8 mouse cellular contexts compared by ENCODE assay signal in the genomic region with DNA sequence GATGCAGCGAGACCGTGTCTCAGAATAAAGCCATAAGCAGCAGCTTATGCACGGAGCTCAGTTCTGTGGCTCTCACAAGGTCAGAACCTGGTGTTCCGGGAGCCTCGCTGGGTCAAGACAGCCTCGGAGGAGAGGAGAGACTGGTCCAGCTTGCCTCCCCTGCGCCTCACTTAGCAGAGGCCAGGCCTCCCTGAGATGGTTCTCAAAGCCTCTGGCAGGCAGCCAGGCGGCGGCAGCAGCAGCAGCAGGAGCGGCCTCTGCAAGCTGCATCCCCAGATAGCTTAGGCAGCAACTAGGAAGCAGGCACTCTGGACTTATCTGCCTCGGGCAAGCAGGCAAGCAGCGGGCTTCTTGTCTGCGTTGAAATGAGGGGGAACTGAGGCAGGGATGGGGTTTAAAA. TPM values are rescaled to one million over a fixed set of nuclear protein-coding genes. Genes with fewer than 3 reads are reported as not detected.
A peak's percentile ranks its signal among the peaks of the same experiment; 100 is the strongest.
DNase-seq lines count a peak whose midpoint lies in the region; ATAC-seq and TF ChIP-seq lines count a peak whose summit lies in the region.

No protein-coding gene starts in this region.

- peak; percentile 92 for DNase-seq in 416B (ENCODE audit: low read depth)
- peak; percentile 88 for DNase-seq in adrenal gland, postnatal 10 days
- peak; percentile 80 for DNase-seq in kidney, postnatal 0 days (ENCODE audit: low spot score)
- peak; percentile 33 for DNase-seq in thymus, postnatal 25 days

- H3K9ac ChIP-seq in embryonic facial prominence, embryonic 12.5 days, result peak overlapping the region; percentile 41
- peak overlapping the region; percentile 56 for H3K9ac ChIP-seq in heart, embryonic 12.5 days
- peak overlapping the region; percentile 27 for H3K9ac ChIP-seq in kidney, postnatal 0 days (ENCODE audit: low read depth, low read length)
- H3K9ac ChIP-seq in liver, embryonic 16.5 days (ENCODE audit: low read depth, low read length), result peak overlapping the region; percentile 66

- no peak for ATAC-seq in embryonic facial prominence, embryonic 12.5 days (ENCODE audit: insufficient number of reproducible peaks, insufficient read depth, low FRiP score, low TSS enrichment)
- peak; percentile 75 for ATAC-seq in heart, embryonic 12.5 days (ENCODE audit: insufficient number of reproducible peaks, low FRiP score)
- ATAC-seq in kidney, postnatal 0 days (replicated peaks; ENCODE audit: low FRiP score, low read depth), result no peak
- peak; percentile 77 for ATAC-seq in liver, embryonic 16.5 days (ENCODE audit: low read depth)

- H3K27me3 ChIP-seq in embryonic facial prominence, embryonic 12.5 days, result no peaks in the 10 kb centered on the region
- no peaks in the 10 kb centered on the region for H3K27me3 ChIP-seq in heart, embryonic 12.5 days (replicated peaks)
- H3K27me3 ChIP-seq in kidney, postnatal 0 days (ENCODE audit: insufficient read depth, low read length), result no peaks in the 10 kb centered on the region
- no peaks in the 10 kb centered on the region for H3K27me3 ChIP-seq in liver, embryonic 16.5 days (ENCODE audit: control insufficient read depth, insufficient read depth, low read depth, low read length)

- WGBS in embryonic facial prominence, embryonic 12.5 days, result 10% methylated on average over 13 of the region's 13 CpGs
- WGBS in heart, embryonic 12.5 days, result 11% methylated on average over 13 of the region's 13 CpGs
- 17% methylated on average over 13 of the region's 13 CpGs for WGBS in kidney, postnatal 0 days
- 9% methylated on average over 13 of the region's 13 CpGs for WGBS in liver, embryonic 16.5 days (ENCODE audit: insufficient replicate concordance)
- 8% methylated on average over 13 of the region's 13 CpGs for WGBS in olfactory bulb, adult 2 months

- peaks cover 64% of the 10 kb centered on the region for H3K4me1 ChIP-seq in embryonic facial prominence, embryonic 12.5 days
- peaks cover 73% of the 10 kb centered on the region for H3K4me1 ChIP-seq in heart, embryonic 12.5 days (replicated peaks)
- peaks cover 45% of the 10 kb centered on the region for H3K4me1 ChIP-seq in kidney, postnatal 0 days (replicated peaks; ENCODE audit: insufficient read depth, low read length)
- H3K4me1 ChIP-seq in liver, embryonic 16.5 days (ENCODE audit: control insufficient read depth, low read depth, low read length), result peaks cover 80% of the 10 kb centered on the region
- H3K4me1 ChIP-seq in olfactory bulb, adult 2 months (ENCODE audit: control insufficient read depth, insufficient read depth, low read length), result peaks cover 53% of the 10 kb centered on the region

- H3K36me3 ChIP-seq in embryonic facial prominence, embryonic 12.5 days, result no peaks in the 10 kb centered on the region
- no peaks in the 10 kb centered on the region for H3K36me3 ChIP-seq in heart, embryonic 12.5 days
- no peaks in the 10 kb centered on the region for H3K36me3 ChIP-seq in kidney, postnatal 0 days (ENCODE audit: insufficient read depth, low read length)
- H3K36me3 ChIP-seq in liver, embryonic 16.5 days (ENCODE audit: control insufficient read depth, insufficient read depth), result no peaks in the 10 kb centered on the region

- H3K9me3 ChIP-seq in embryonic facial prominence, embryonic 12.5 days, result no peaks in the 10 kb centered on the region
- no peaks in the 10 kb centered on the region for H3K9me3 ChIP-seq in heart, embryonic 12.5 days (replicated peaks)
- H3K9me3 ChIP-seq in kidney, postnatal 0 days (replicated peaks; ENCODE audit: low read length), result no peaks in the 10 kb centered on the region
- H3K9me3 ChIP-seq in liver, embryonic 16.5 days (replicated peaks; ENCODE audit: control insufficient read depth, low read length), result no peaks in the 10 kb centered on the region

- TF ChIP-seq POLR2A in olfactory bulb, adult 2 months (IDR thresholded peaks at IDR 0.05; ENCODE audit: insufficient read depth, low read depth, low read length), result no peak

- peak overlapping the region; percentile 21; the same call in 1 of the 2 replicates for H3K4me2 ChIP-seq in embryonic facial prominence, embryonic 12.5 days (replicated peaks)
- H3K4me2 ChIP-seq in heart, embryonic 12.5 days, result peak overlapping the region; percentile 49
- H3K4me2 ChIP-seq in kidney, postnatal 0 days (ENCODE audit: low read length), result no peak overlapping the region
- H3K4me2 ChIP-seq in liver, embryonic 16.5 days (ENCODE audit: low read depth, low read length), result peak overlapping the region; percentile 37

- 0 out of 2 replicates have a peak overlapping the region, but pooled peaks have one; percentile 4 for H3K4me3 ChIP-seq in embryonic facial prominence, embryonic 12.5 days
- H3K4me3 ChIP-seq in heart, embryonic 12.5 days, result no peak overlapping the region
- H3K4me3 ChIP-seq in kidney, postnatal 0 days (replicated peaks; ENCODE audit: low read depth, low read length), result no peak overlapping the region
- H3K4me3 ChIP-seq in liver, embryonic 16.5 days (ENCODE audit: low read depth, low read length), result peak overlapping the region; percentile 14
- no peak overlapping the region for H3K4me3 ChIP-seq in olfactory bulb, adult 2 months (ENCODE audit: insufficient read depth, low read depth, low read length)

- TF ChIP-seq CTCF in kidney, postnatal 0 days (IDR thresholded peaks at IDR 0.05; ENCODE audit: low read depth), result peak; percentile 28; the same call in 1 of the 2 replicates
- no peak for TF ChIP-seq CTCF in olfactory bulb, adult 2 months (IDR thresholded peaks at IDR 0.05; ENCODE audit: insufficient read depth, low read depth, low read length)

- peak overlapping the region; percentile 100 for H3K27ac ChIP-seq in embryonic facial prominence, embryonic 12.5 days
- H3K27ac ChIP-seq in heart, embryonic 12.5 days (ENCODE audit: poor library complexity, severe bottlenecking), result peak overlapping the region; percentile 100
- H3K27ac ChIP-seq in kidney, postnatal 0 days, result peak overlapping the region; percentile 100
- peak overlapping the region; percentile 100 for H3K27ac ChIP-seq in liver, embryonic 16.5 days (ENCODE audit: low read length)
- H3K27ac ChIP-seq in olfactory bulb, adult 2 months (ENCODE audit: insufficient read depth, low read depth, low read length), result peak overlapping the region; percentile 84

RNA-seq across cellular contexts. Expression of a gene that starts 10.4 kb away (rescaled TPM):
- total RNA-seq in adrenal gland, postnatal 10 days (2021), result 10 to 100 TPM; 39.8 to 57.2 TPM
- polyA plus RNA-seq in embryonic facial prominence, embryonic 12.5 days (2016; fragmentation: Nextera tagmentation; extraction: Ambion mirVana), result 58.9 and 64.2 TPM in 2 replicates
- 44.7 and 48.0 TPM in 2 replicates for polyA plus RNA-seq in heart, embryonic 12.5 days (2016; fragmentation: Nextera tagmentation; extraction: Ambion mirVana)
- polyA plus RNA-seq in kidney, postnatal 0 days (2015; fragmentation: Nextera tagmentation; extraction: Ambion mirVana), result 39.6 and 41.7 TPM in 2 replicates
- polyA plus RNA-seq in liver, embryonic 16.5 days (2015; fragmentation: Nextera tagmentation; extraction: Ambion mirVana), result 20.0 and 23.6 TPM in 2 replicates
- polyA plus RNA-seq in olfactory bulb, adult 2 months (2012; ENCODE audit: insufficient read depth, insufficient read length, low replicate concordance, missing spikeins), result 440 TPM in 1 of 2 replicates, not detected in the other

Comparison
In these comparisons a context has a peak if more than half of its experiments do, and no peak if none do; other contexts are left out.
1. DNase-seq: peak in every context shown above with its lines; median percentile 92 in 416B; 88 in adrenal gland, postnatal 10 days; 80 in kidney, postnatal 0 days; 33 in thymus, postnatal 25 days.
2. ATAC-seq: peak in heart, embryonic 12.5 days (single experiment) and liver, embryonic 16.5 days (single experiment); none in embryonic facial prominence, embryonic 12.5 days (single experiment) and kidney, postnatal 0 days (single experiment).
3. H3K4me3 ChIP-seq: peak in embryonic facial prominence, embryonic 12.5 days (single experiment) and liver, embryonic 16.5 days (single experiment); none in heart, embryonic 12.5 days (single experiment), kidney, postnatal 0 days (single experiment) and olfactory bulb, adult 2 months (single experiment).
4. Peak in every context shown above with its lines, with median percentiles within 50 percentile points of each other: H3K27ac ChIP-seq and H3K9ac ChIP-seq.